Mouse (Mus musculus) spleen, postnatal 10 days (tissue): ENCODE results near the gene Pigyl.
A peak's percentile ranks its signal among the peaks of the same experiment; 100 is the strongest.

ENCODE experiments used
- DNase-seq, 2 experiments: peaks; one replicate each; pipeline ENCODE4 v3.0.0; 2021 to 2022; ENCODE audit warnings: low spot score in 2 of 2

Gene Pigyl

GRCm38 (mm10) chr9:22156497-22157245 is at the start of gene Pigyl:
TSS of gene Pigyl (plus strand) at chr9:22156846.
- peak; percentile 99 to 100 for DNase-seq

GRCm38 (mm10) chr9:22108194-22108593 is 48.5 kb upstream of the Pigyl start:
- DNase-seq = peak in 1 of 2 experiments; percentile 37

- no peak for DNase-seq
These were observed 41.0 kb upstream of the Pigyl start for GRCm38 (mm10) chr9:22115635-22116034.

- DNase-seq = peak in 1 of 2 experiments; percentile 54
These were observed 40.6 kb upstream of the Pigyl start for GRCm38 (mm10) chr9:22116086-22116485.

GRCm38 (mm10) chr9:22116740-22117426 is 39.8 kb upstream of the Pigyl start, which contains the start of gene Elof1:
TSS of gene Elof1 (minus strand) at chr9:22117172.
- DNase-seq = peak; percentile 83 to 94

- DNase-seq = peak in 1 of 2 experiments; percentile 81
These were observed 38.7 kb upstream of the Pigyl start for GRCm38 (mm10) chr9:22117754-22118456.

- DNase-seq = no peak
These were observed 37.1 kb upstream of the Pigyl start for GRCm38 (mm10) chr9:22119543-22119942.

- no peak for DNase-seq
These were observed 35.1 kb upstream of the Pigyl start for GRCm38 (mm10) chr9:22121545-22121944.

- DNase-seq = peak in 1 of 2 experiments; percentile 59
These were observed 34.6 kb upstream of the Pigyl start for GRCm38 (mm10) chr9:22122005-22122404.

GRCm38 (mm10) chr9:22123069-22123609 is 33.5 kb upstream of the Pigyl start:
- peak in 1 of 2 experiments; percentile 71 for DNase-seq

- DNase-seq = no peak
These were observed 32.5 kb upstream of the Pigyl start for GRCm38 (mm10) chr9:22124169-22124568.

- DNase-seq = peak in 1 of 2 experiments; percentile 60
These were observed 31.2 kb upstream of the Pigyl start for GRCm38 (mm10) chr9:22125246-22126027.

- peak; percentile 71 to 73 for DNase-seq
These were observed 25.2 kb upstream of the Pigyl start for GRCm38 (mm10) chr9:22131226-22131981.

- DNase-seq = no peak
These were observed 24.4 kb upstream of the Pigyl start for GRCm38 (mm10) chr9:22132220-22132619.

GRCm38 (mm10) chr9:22134246-22134890 is 22.3 kb upstream of the Pigyl start:
- DNase-seq = no peak

GRCm38 (mm10) chr9:22134988-22135643 is 21.5 kb upstream of the Pigyl start:
- peak in 1 of 2 experiments; percentile 42 for DNase-seq

- DNase-seq = peak; percentile 51 to 60
These were observed 20.8 kb upstream of the Pigyl start, which contains the start of gene Acp5 for GRCm38 (mm10) chr9:22135644-22136390. TSS of gene Acp5 (minus strand) at chr9:22135711.

- DNase-seq = peak in 1 of 2 experiments; percentile 28
These were observed 19.7 kb upstream of the Pigyl start for GRCm38 (mm10) chr9:22136765-22137547.
